Comparison of ENCODE assay signal across 27 mouse cellular contexts in genomic region chr12:73208518-73208917, GRCm38 (mm10).
DNase-seq lines count a peak whose midpoint lies in the region; ATAC-seq and TF ChIP-seq lines count a peak whose summit lies in the region.
"Had no signal": no experiment of that assay in that cellular context is flagged by ENCODE, and none has a peak within 500 bp of the region (broad histone marks: within the 10 kb centered on the region; RNA-seq: fewer than 3 reads in every experiment).

No protein-coding gene starts in this region.

- peak overlapping the region; percentile 72 for H3K27ac ChIP-seq in heart, adult 2 months
- no peak overlapping the region for H3K27ac ChIP-seq in heart, embryonic 12.5 days (ENCODE audit: poor library complexity, severe bottlenecking)
- H3K27ac ChIP-seq: embryonic facial prominence, embryonic 10.5 days; embryonic facial prominence, embryonic 13.5 days; forebrain, embryonic 12.5 days; forebrain, embryonic 15.5 days; heart, embryonic 10.5 days; hindbrain, embryonic 14.5 days; hindbrain, postnatal 0 days; intestine, embryonic 15.5 days had no signal

- H3K4me2 ChIP-seq in heart, embryonic 12.5 days = no peak overlapping the region
- H3K4me2 ChIP-seq: embryonic facial prominence, embryonic 13.5 days; forebrain, embryonic 12.5 days; forebrain, embryonic 15.5 days; hindbrain, embryonic 14.5 days; intestine, embryonic 15.5 days had no signal

- H3K4me3 ChIP-seq in heart, adult 2 months = no peak overlapping the region
- H3K4me3 ChIP-seq in heart, embryonic 12.5 days = no peak overlapping the region
- H3K4me3 ChIP-seq: embryonic facial prominence, embryonic 10.5 days; embryonic facial prominence, embryonic 13.5 days; erythroblast, embryonic 14.5 days; forebrain, embryonic 12.5 days; forebrain, embryonic 15.5 days; heart, embryonic 10.5 days; intestine, embryonic 15.5 days had no signal

- 95% methylated on average over 4 of the region's 4 CpGs for WGBS in heart, adult 2 months
- 92% methylated on average over 4 of the region's 4 CpGs for WGBS in heart, embryonic 12.5 days

- no peaks in the 10 kb centered on the region for H3K79me2 ChIP-seq in heart, adult 2 months (replicated peaks; ENCODE audit: control insufficient read depth, insufficient read depth, low read length)

- ATAC-seq in heart, embryonic 12.5 days (ENCODE audit: insufficient number of reproducible peaks, low FRiP score) = no peak
- ATAC-seq in CD4-positive, CD25-positive, alpha-beta regulatory T cell, adult 4 months = peak; percentile 38
- ATAC-seq in granulocyte monocyte progenitor cell, adult 5-6 weeks (replicated peaks; ENCODE audit: poor library complexity, severe bottlenecking) = no peak
- ATAC-seq: forebrain, embryonic 15.5 days; hindbrain, postnatal 0 days; intestine, embryonic 15.5 days; Patski had no signal

- no peak for DNase-seq in heart, adult 2 months
- peak; percentile 30 for DNase-seq in induced T-regulatory cell, adult 2 months (ENCODE audit: low read depth)
- no peak for DNase-seq in cerebellum, adult 9-10 months
- DNase-seq: adrenal gland, postnatal 10 days; adrenal gland, postnatal 36 days; cerebellum, adult 11 months; cerebellum, postnatal 10 days; cerebellum, postnatal 36 days; embryo, embryonic 11 days; gastrocnemius, postnatal 14 days; heart, postnatal 4 days; kidney, adult 11 months; kidney, adult 8-10 months had no signal

- no peaks in the 10 kb centered on the region for H3K27me3 ChIP-seq in heart, adult 2 months (ENCODE audit: control insufficient read depth, insufficient read depth, low read length)
- H3K27me3 ChIP-seq in heart, embryonic 12.5 days (replicated peaks) = no peaks in the 10 kb centered on the region
- H3K27me3 ChIP-seq: embryonic facial prominence, embryonic 13.5 days; forebrain, embryonic 12.5 days; forebrain, embryonic 15.5 days; intestine, embryonic 15.5 days; Patski had no signal

- H3K9me3 ChIP-seq in heart, embryonic 12.5 days (replicated peaks) = no peaks in the 10 kb centered on the region
- H3K9me3 ChIP-seq: embryonic facial prominence, embryonic 10.5 days; embryonic facial prominence, embryonic 13.5 days; forebrain, embryonic 12.5 days; forebrain, embryonic 15.5 days; G1E; heart, embryonic 10.5 days; intestine, embryonic 15.5 days had no signal

- no peak overlapping the region for H3K9ac ChIP-seq in heart, adult 2 months (ENCODE audit: low read depth, low read length)
- H3K9ac ChIP-seq in heart, embryonic 12.5 days = no peak overlapping the region
- H3K9ac ChIP-seq: embryonic facial prominence, embryonic 13.5 days; forebrain, embryonic 12.5 days; forebrain, embryonic 15.5 days; hindbrain, embryonic 14.5 days; intestine, embryonic 15.5 days had no signal

- no peak for TF ChIP-seq EP300 in heart, adult 2 months (IDR thresholded peaks at IDR 0.05; ENCODE audit: insufficient read depth, low read depth, low read length)

- no peak for TF ChIP-seq POLR2A in heart, adult 2 months (IDR thresholded peaks at IDR 0.05; ENCODE audit: insufficient read depth, low read depth, low read length)

- no peak for TF ChIP-seq CTCF in heart, adult 2 months (IDR thresholded peaks at IDR 0.05)

- intact Hi-C loops in heart, adult 2 months (cut with DNase I) = loop anchor here (5.0 kb wide), 1 partner anchor 166 kb away; no protein-coding TSS in a partner anchor

- peaks cover 3% of the 10 kb centered on the region for H3K4me1 ChIP-seq in heart, adult 2 months (ENCODE audit: control insufficient read depth, insufficient read depth, low read length)
- peaks cover 15% of the 10 kb centered on the region for H3K4me1 ChIP-seq in heart, embryonic 12.5 days (replicated peaks)
- H3K4me1 ChIP-seq: forebrain, embryonic 12.5 days; forebrain, embryonic 15.5 days; intestine, embryonic 15.5 days had no signal

- H3K36me3 ChIP-seq in heart, adult 2 months (ENCODE audit: control insufficient read depth, insufficient read depth, low read length) = peaks cover 17% of the 10 kb centered on the region
- no peaks in the 10 kb centered on the region for H3K36me3 ChIP-seq in heart, embryonic 12.5 days
- H3K36me3 ChIP-seq: embryonic facial prominence, embryonic 10.5 days; embryonic facial prominence, embryonic 13.5 days; forebrain, embryonic 12.5 days; forebrain, embryonic 15.5 days; intestine, embryonic 15.5 days had no signal
